Mouse (Mus musculus): ENCODE measurements at regions not wholly inside any gene's neighbourhood (a gene's known extent, or its start where the extent isn't known, plus 50 kb on each side); places are given as distances from the start of the nearest gene placed in this dataset.

- no peak overlapping the region for H3K4me3 ChIP-seq (replicated peaks; ENCODE audit: insufficient read depth, low read depth, low read length)
- H3K27me3 ChIP-seq (ENCODE audit: control insufficient read depth, insufficient read depth, low read length): no peaks in the 10 kb centered on the region; the same call in 1 of the 2 replicates
- no peak for DNase-seq
- H3K4me1 ChIP-seq (ENCODE audit: control insufficient read depth, insufficient read depth, low read length): no peaks in the 10 kb centered on the region
- WGBS: 8% methylated on average over 8 of the region's 8 CpGs
- no peak overlapping the region for H3K27ac ChIP-seq (ENCODE audit: insufficient read depth, low read length)
- TF ChIP-seq CTCF (IDR thresholded peaks at IDR 0.05; ENCODE audit: borderline replicate concordance, insufficient read depth, low read depth, low read length) (no peak), POLR2A (IDR thresholded peaks at IDR 0.05; ENCODE audit: borderline replicate concordance, insufficient read depth, low read length) (no peak)
Measured at GRCm38 (mm10) chr1:41275271-41275624, 469.8 kb downstream of the Tmem182 start.

GRCm38 (mm10) chr1:41275642-41276041, 470.2 kb downstream of the Tmem182 start:
- TF ChIP-seq CTCF (IDR thresholded peaks at IDR 0.05; ENCODE audit: borderline replicate concordance, insufficient read depth, low read depth, low read length) (no peak), POLR2A (IDR thresholded peaks at IDR 0.05; ENCODE audit: borderline replicate concordance, insufficient read depth, low read length) (no peak)
- H3K4me3 ChIP-seq (replicated peaks; ENCODE audit: insufficient read depth, low read depth, low read length): no peak overlapping the region
- DNase-seq: no peak
- WGBS: 56% methylated on average over 6 of the region's 6 CpGs
- H3K4me1 ChIP-seq (ENCODE audit: control insufficient read depth, insufficient read depth, low read length): no peaks in the 10 kb centered on the region
- no peak overlapping the region for H3K27ac ChIP-seq (ENCODE audit: insufficient read depth, low read length)
- no peaks in the 10 kb centered on the region; the same call in 1 of the 2 replicates for H3K27me3 ChIP-seq (ENCODE audit: control insufficient read depth, insufficient read depth, low read length)

- Histone ChIP-seq H3K4me3 (replicated peaks; ENCODE audit: insufficient read depth, low read depth, low read length) (no peak overlapping the region), H3K27ac (ENCODE audit: insufficient read depth, low read length) (no peak overlapping the region), H3K27me3 (ENCODE audit: control insufficient read depth, insufficient read depth, low read length) (no peaks in the 10 kb centered on the region; the same call in 1 of the 2 replicates), H3K4me1 (ENCODE audit: control insufficient read depth, insufficient read depth, low read length) (no peaks in the 10 kb centered on the region)
- no peak for DNase-seq
- WGBS: 71% methylated on average over 6 of the region's 6 CpGs
- no peak for TF ChIP-seq POLR2A (IDR thresholded peaks at IDR 0.05; ENCODE audit: borderline replicate concordance, insufficient read depth, low read length)
Measured at GRCm38 (mm10) chr1:41276303-41276702, 470.9 kb downstream of the Tmem182 start.

GRCm38 (mm10) chr1:41285221-41285620, 479.8 kb downstream of the Tmem182 start:
- TF ChIP-seq POLR2A (IDR thresholded peaks at IDR 0.05; ENCODE audit: borderline replicate concordance, insufficient read depth, low read length): no peak
- TF ChIP-seq CTCF (IDR thresholded peaks at IDR 0.05; ENCODE audit: borderline replicate concordance, insufficient read depth, low read depth, low read length): no peak
- no peaks in the 10 kb centered on the region; the same call in 1 of the 2 replicates for H3K27me3 ChIP-seq (ENCODE audit: control insufficient read depth, insufficient read depth, low read length)
- no peak overlapping the region for H3K27ac ChIP-seq (ENCODE audit: insufficient read depth, low read length)
- no peaks in the 10 kb centered on the region for H3K4me1 ChIP-seq (ENCODE audit: control insufficient read depth, insufficient read depth, low read length)
- no peak overlapping the region for H3K4me3 ChIP-seq (replicated peaks; ENCODE audit: insufficient read depth, low read depth, low read length)
- 47% methylated on average over 9 of the region's 9 CpGs for WGBS
- no peak for DNase-seq

GRCm38 (mm10) chr1:41286221-41286620, 480.8 kb downstream of the Tmem182 start:
- H3K27ac ChIP-seq (ENCODE audit: insufficient read depth, low read length): no peak overlapping the region
- 28% methylated on average over 9 of the region's 9 CpGs for WGBS
- peak in 1 of 2 experiments; percentile 21 for DNase-seq
- H3K4me1 ChIP-seq (ENCODE audit: control insufficient read depth, insufficient read depth, low read length): no peaks in the 10 kb centered on the region
- no peaks in the 10 kb centered on the region for H3K27me3 ChIP-seq (ENCODE audit: control insufficient read depth, insufficient read depth, low read length)
- no peak overlapping the region for H3K4me3 ChIP-seq (replicated peaks; ENCODE audit: insufficient read depth, low read depth, low read length)
- TF ChIP-seq CTCF (IDR thresholded peaks at IDR 0.05; ENCODE audit: borderline replicate concordance, insufficient read depth, low read depth, low read length) (no peak), POLR2A (IDR thresholded peaks at IDR 0.05; ENCODE audit: borderline replicate concordance, insufficient read depth, low read length) (no peak)

GRCm38 (mm10) chr1:41326861-41327480, 521.6 kb downstream of the Tmem182 start:
- H3K27ac ChIP-seq (ENCODE audit: insufficient read depth, low read length): no peak overlapping the region
- H3K27me3 ChIP-seq (ENCODE audit: control insufficient read depth, insufficient read depth, low read length): no peaks in the 10 kb centered on the region
- no peak for TF ChIP-seq CTCF (IDR thresholded peaks at IDR 0.05; ENCODE audit: borderline replicate concordance, insufficient read depth, low read depth, low read length)
- TF ChIP-seq POLR2A (IDR thresholded peaks at IDR 0.05; ENCODE audit: borderline replicate concordance, insufficient read depth, low read length): no peak
- no peaks in the 10 kb centered on the region for H3K4me1 ChIP-seq (ENCODE audit: control insufficient read depth, insufficient read depth, low read length)
- no peak overlapping the region for H3K4me3 ChIP-seq (replicated peaks; ENCODE audit: insufficient read depth, low read depth, low read length)
- 21% methylated on average over 3 of the region's 3 CpGs for WGBS
- no peak for DNase-seq

GRCm38 (mm10) chr1:41349798-41350758, 544.7 kb downstream of the Tmem182 start:
- 21% methylated on average over 16 of the region's 16 CpGs for WGBS
- Histone ChIP-seq H3K4me3 (replicated peaks; ENCODE audit: insufficient read depth, low read depth, low read length) (no peak overlapping the region), H3K27ac (ENCODE audit: insufficient read depth, low read length) (no peak overlapping the region), H3K4me1 (ENCODE audit: control insufficient read depth, insufficient read depth, low read length) (no peaks in the 10 kb centered on the region), H3K27me3 (ENCODE audit: control insufficient read depth, insufficient read depth, low read length) (peaks cover 1% of the 10 kb centered on the region; the same call in 1 of the 2 replicates)
- no peak for TF ChIP-seq CTCF (IDR thresholded peaks at IDR 0.05; ENCODE audit: borderline replicate concordance, insufficient read depth, low read depth, low read length)
- TF ChIP-seq POLR2A (IDR thresholded peaks at IDR 0.05; ENCODE audit: borderline replicate concordance, insufficient read depth, low read length): no peak
- no peak for DNase-seq

- H3K27ac ChIP-seq (ENCODE audit: insufficient read depth, low read length): no peak overlapping the region
- TF ChIP-seq POLR2A (IDR thresholded peaks at IDR 0.05; ENCODE audit: borderline replicate concordance, insufficient read depth, low read length) (no peak), CTCF (IDR thresholded peaks at IDR 0.05; ENCODE audit: borderline replicate concordance, insufficient read depth, low read depth, low read length) (no peak)
- H3K4me3 ChIP-seq (replicated peaks; ENCODE audit: insufficient read depth, low read depth, low read length): no peak overlapping the region
- 37% methylated on average over 4 of the region's 4 CpGs for WGBS
- DNase-seq: no peak
- H3K27me3 ChIP-seq (ENCODE audit: control insufficient read depth, insufficient read depth, low read length): no peaks in the 10 kb centered on the region
- H3K4me1 ChIP-seq (ENCODE audit: control insufficient read depth, insufficient read depth, low read length): no peaks in the 10 kb centered on the region
Measured at GRCm38 (mm10) chr1:41359061-41359460, 553.7 kb downstream of the Tmem182 start.
